Mouse (Mus musculus) liver, adult 2 months (tissue): ENCODE measurements around the gene Chp1. TPM values are rescaled to one million over a fixed set of nuclear protein-coding genes. Genes with fewer than 3 reads are reported as not detected.
"Not testable (repeated sequence)": the region's sequence is repeated elsewhere in the genome, so short reads cannot be mapped to it uniquely, and the experiment has no call there.

ENCODE experiments used
- DNase-seq: peaks from one replicate; pipeline ENCODE4 v3.0.0-alpha.2; 2011; ENCODE audit warnings: low read depth, low spot score; ENCODE audit errors: extremely low read depth
- H3K27ac ChIP-seq: fragments of 200-500 bp; replicated peaks from 2 replicates; pipeline ENCODE4 v1.5.1; 2012; ENCODE audit warnings: low read depth, mild to moderate bottlenecking, control low read depth, inconsistent platforms, low read length; ENCODE audit not compliant: insufficient read depth
- H3K27me3 ChIP-seq: fragments of 200-500 bp; 2 replicates; pipeline ENCODE4 v1.6.1; 2012; ENCODE audit warnings: mild to moderate bottlenecking, moderate library complexity, low read length, inconsistent platforms; ENCODE audit not compliant: control insufficient read depth, insufficient read depth
- H3K36me3 ChIP-seq: fragments of 200-500 bp; 2 replicates; pipeline ENCODE4 v1.6.1; 2012; ENCODE audit warnings: low read length, inconsistent platforms; ENCODE audit not compliant: control insufficient read depth, insufficient read depth
- H3K4me1 ChIP-seq: fragments of 200-500 bp; 2 replicates; pipeline ENCODE4 v1.6.1; 2011; ENCODE audit warnings: low read length; ENCODE audit not compliant: control insufficient read depth, insufficient read depth
- H3K4me3 ChIP-seq: fragments of 200-500 bp; 2 replicates; pipeline ENCODE4 v1.5.1; 2011; ENCODE audit warnings: low read depth, mild to moderate bottlenecking, control low read depth, low read length, moderate library complexity; ENCODE audit not compliant: insufficient read depth
- H3K79me2 ChIP-seq: fragments of 200-500 bp; 2 replicates; pipeline ENCODE4 v1.6.1; 2012; ENCODE audit warnings: inconsistent platforms, mild to moderate bottlenecking, low read length, moderate library complexity; ENCODE audit not compliant: control insufficient read depth, insufficient read depth
- H3K9ac ChIP-seq: fragments of 200-500 bp; 2 replicates; pipeline ENCODE4 v1.6.1; 2012; ENCODE audit warnings: low read depth, mild to moderate bottlenecking, control low read depth, inconsistent platforms, low read length
- CTCF ChIP-seq: fragments of 200-500 bp; IDR thresholded peaks from 2 replicates; pipeline ENCODE4 v1.5.1; 2011; ENCODE audit warnings: low read depth, low read length, control low read depth
- POLR2A ChIP-seq: fragments of 200-500 bp; IDR thresholded peaks from 2 replicates; pipeline ENCODE4 v1.6.1; 2011; ENCODE audit warnings: low read length, control low read depth; ENCODE audit not compliant: insufficient read depth; ENCODE audit errors: extremely low read depth
- WGBS: fragments of 180-500 bp; shearing (Covaris S2); methylation state at CpG from one replicate; pipeline ENCODE4 v1.1.7; 2018; 5-methylcytosine and 5-hydroxymethylcytosine counted together
- polyA plus RNA-seq: library from polyadenylated mRNA; depleted of rRNA; stranded (reverse); fragments of >200 nt; gene quantifications from 2 replicates; pipeline ENCODE4 v1.2.3, GENCODE M21; 2012; rRNA removed
- total RNA-seq: library from RNA; depleted of rRNA; stranded (reverse); fragments of >200 nt; gene quantifications from 2 replicates; pipeline ENCODE4 v1.2.3, GENCODE M21; 2014; rRNA removed

Gene Chp1
- total RNA-seq (165 and 178 TPM in 2 replicates), polyA plus RNA-seq (176 and 216 TPM in 2 replicates)

GRCm38 (mm10) chr2:119547522-119548370, at the start of gene Chp1, which contains the start of gene Exd1:
Gene Chp1, plus strand, starts transcription at chr2:119547697.
Gene Exd1, minus strand, starts transcription at chr2:119547627.
- Histone ChIP-seq H3K9ac (peak within 1 kb of the TSS; percentile 83), H3K4me3 (peak within 1 kb of the TSS; percentile 77), H3K79me2 (peaks cover 27% of the 10 kb centered on the region), H3K27me3 (no peaks in the 10 kb centered on the region), H3K4me1 (peaks cover 17% of the 10 kb centered on the region), H3K27ac (peak within 1 kb of the TSS; percentile 99), H3K36me3 (peaks cover 9% of the 10 kb centered on the region)
- TF ChIP-seq CTCF = peak; percentile 6; the same call in 1 of the 2 replicates
- peak; percentile 86 for TF ChIP-seq POLR2A
- DNase-seq = peak; percentile 91
- WGBS = under 1% methylated on average over 57 of the region's 57 CpGs

GRCm38 (mm10) chr2:119498859-119499258, 48.6 kb upstream of the Chp1 start:
- H3K79me2 ChIP-seq = no peaks in the 10 kb centered on the region
- H3K4me3 ChIP-seq = no peak overlapping the region
- no peaks in the 10 kb centered on the region for H3K36me3 ChIP-seq
- no peak overlapping the region for H3K9ac ChIP-seq
- DNase-seq = no peak
- no peak overlapping the region for H3K27ac ChIP-seq
- H3K4me1 ChIP-seq = no peaks in the 10 kb centered on the region
- WGBS = 69% methylated on average over 2 of the region's 2 CpGs
- TF ChIP-seq POLR2A = no peak
- TF ChIP-seq CTCF = no peak
- H3K27me3 ChIP-seq = no peaks in the 10 kb centered on the region

DNA sequence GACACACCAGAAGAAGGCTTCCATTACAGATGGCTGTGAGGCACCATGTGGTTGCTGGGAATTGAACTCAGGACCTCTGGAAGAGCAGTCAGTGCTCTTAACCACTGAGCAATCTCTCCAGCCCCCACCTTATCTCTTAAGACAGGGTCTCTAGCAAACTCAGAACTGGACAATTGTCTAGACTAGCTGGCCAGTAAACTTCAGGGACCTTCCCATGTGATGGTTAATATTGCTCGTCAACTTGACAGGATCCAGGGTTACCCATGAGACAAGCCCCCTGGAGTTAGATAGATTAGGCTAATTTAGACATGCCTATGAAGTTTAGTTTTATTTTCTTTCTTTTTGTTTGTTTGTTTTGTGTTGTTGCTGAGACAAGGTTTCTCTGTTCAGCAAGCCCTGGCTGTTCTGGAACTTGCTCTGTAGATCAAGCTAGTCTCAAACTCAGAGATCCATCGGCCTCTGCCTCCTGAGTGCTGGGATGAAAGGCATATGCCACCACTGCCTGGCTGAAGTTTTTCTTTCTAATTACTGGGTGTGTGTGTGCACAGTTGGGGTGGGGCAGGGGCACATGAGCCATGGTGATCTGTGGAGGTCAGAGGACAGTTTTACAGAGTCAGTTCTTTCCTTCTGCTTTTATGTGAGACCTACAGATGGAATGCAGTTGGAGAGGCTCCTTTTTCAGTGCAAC, 46.4 kb upstream of the Chp1 start:
- no peaks in the 10 kb centered on the region for H3K79me2 ChIP-seq
- H3K4me3 ChIP-seq = no peak overlapping the region
- H3K9ac ChIP-seq = no peak overlapping the region
- no peaks in the 10 kb centered on the region for H3K4me1 ChIP-seq
- TF ChIP-seq POLR2A = no peak
- TF ChIP-seq CTCF = no peak
- H3K27me3 ChIP-seq = no peaks in the 10 kb centered on the region
- no peak overlapping the region for H3K27ac ChIP-seq
- 85% methylated on average over 2 of the region's 2 CpGs for WGBS
- no peak for DNase-seq
- H3K36me3 ChIP-seq = no peaks in the 10 kb centered on the region

GRCm38 (mm10) chr2:119507108-119507507, 40.4 kb upstream of the Chp1 start:
- Histone ChIP-seq H3K27me3 (no peaks in the 10 kb centered on the region), H3K36me3 (no peaks in the 10 kb centered on the region), H3K4me3 (no peak overlapping the region), H3K27ac (no peak overlapping the region), H3K4me1 (no peaks in the 10 kb centered on the region), H3K79me2 (no peaks in the 10 kb centered on the region), H3K9ac (no peak overlapping the region)
- TF ChIP-seq POLR2A (no peak), CTCF (peak; percentile 51)
- DNase-seq = no peak

- H3K27me3 ChIP-seq, DNase-seq, H3K4me1 ChIP-seq, H3K9ac ChIP-seq, H3K79me2 ChIP-seq, H3K4me3 ChIP-seq, H3K36me3 ChIP-seq, H3K27ac ChIP-seq: not testable (repeated sequence)
- 66% methylated on average over 7 of the region's 7 CpGs for WGBS
Observed at GRCm38 (mm10) chr2:119508518-119508917, 39.0 kb upstream of the Chp1 start.

- Histone ChIP-seq H3K4me3 (no peak overlapping the region), H3K4me1 (no peaks in the 10 kb centered on the region), H3K27me3 (no peaks in the 10 kb centered on the region), H3K79me2 (no peaks in the 10 kb centered on the region), H3K27ac (no peak overlapping the region), H3K36me3 (no peaks in the 10 kb centered on the region), H3K9ac (no peak overlapping the region)
- 15% methylated on average over 2 of the region's 2 CpGs for WGBS
- peak; percentile 81 for DNase-seq
- no peak for TF ChIP-seq CTCF
- TF ChIP-seq POLR2A = no peak
Observed at GRCm38 (mm10) chr2:119510856-119511255, 36.6 kb upstream of the Chp1 start.
